Mouse (Mus musculus): ENCODE measurements around the gene Fbln1.

Gene Fbln1

DNA sequence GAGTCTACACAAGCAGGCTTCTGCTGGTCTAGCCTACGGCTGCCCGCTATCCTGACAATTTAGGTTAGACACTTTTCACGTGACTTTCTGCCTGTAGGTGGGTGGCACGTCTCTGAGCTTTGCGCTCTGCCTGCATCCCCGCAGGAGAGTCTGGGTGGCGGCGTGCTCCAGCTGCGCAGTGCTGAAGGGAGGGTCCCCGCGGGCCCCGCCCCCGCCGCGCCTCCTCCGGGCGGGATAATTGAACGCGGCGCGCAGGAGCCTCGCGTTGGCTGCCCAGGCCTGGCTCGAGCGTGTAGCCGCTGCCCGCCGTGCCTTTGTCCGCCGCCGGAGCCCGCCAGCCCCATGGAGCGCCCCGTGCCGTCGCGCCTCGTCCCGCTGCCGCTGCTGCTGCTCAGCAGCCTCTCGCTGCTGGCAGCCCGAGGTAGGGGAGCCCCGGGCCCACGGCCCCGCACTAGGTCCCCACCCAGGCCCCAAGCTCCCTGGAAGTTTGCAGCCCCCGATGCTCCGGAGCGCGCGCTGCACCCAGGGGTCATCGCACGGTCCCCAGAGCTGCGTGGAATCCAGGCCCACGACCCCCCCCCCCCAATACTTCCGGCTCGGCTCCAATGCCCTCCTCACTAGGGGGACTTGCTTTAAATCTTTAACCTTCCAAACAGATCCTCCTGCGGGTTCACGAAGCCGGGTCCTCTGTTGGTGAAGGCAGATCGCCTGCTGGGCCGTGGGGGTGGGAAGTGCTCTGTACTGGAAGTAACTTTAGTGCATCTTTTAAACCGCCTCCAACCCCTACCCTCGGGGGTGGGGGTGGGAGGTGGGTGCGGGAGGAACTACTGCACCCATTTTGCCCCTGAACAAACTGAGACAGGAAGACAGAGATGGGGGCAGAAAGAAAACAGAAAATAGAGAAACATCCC lies at the start of gene Fbln1:
Fbln1 (plus strand) TSS at position 158 of the 911 bp plus-strand sequence.
- DNase-seq (ENCODE audit: low read depth, low spot score): peak; percentile 84

- DNase-seq (ENCODE audit: low read depth, low spot score): no peak
These were observed 49.6 kb upstream of the Fbln1 start for GRCm38 (mm10) chr15:85156198-85156597.

DNA sequence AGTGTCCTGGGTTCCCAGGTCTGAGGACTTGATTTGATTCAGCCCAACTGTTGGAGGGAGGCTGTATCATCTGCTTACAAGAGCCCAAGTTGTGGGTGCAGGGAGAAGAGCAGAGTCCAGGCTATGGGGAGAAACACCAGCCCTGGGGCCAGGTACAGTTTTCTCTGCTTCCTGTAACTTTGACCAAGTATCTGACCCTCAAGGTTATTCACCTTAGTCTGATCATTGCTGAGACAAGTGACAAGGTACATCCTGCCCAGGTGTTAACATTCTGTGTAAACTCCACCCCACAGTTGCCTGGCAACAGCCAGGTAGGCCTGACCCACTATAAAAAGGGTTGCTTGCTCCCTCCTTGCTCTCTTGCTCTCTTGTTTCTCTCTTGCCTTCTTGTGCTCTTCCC lies 44.3 kb upstream of the Fbln1 start:
- DNase-seq (ENCODE audit: low read depth, low spot score): no peak

DNA sequence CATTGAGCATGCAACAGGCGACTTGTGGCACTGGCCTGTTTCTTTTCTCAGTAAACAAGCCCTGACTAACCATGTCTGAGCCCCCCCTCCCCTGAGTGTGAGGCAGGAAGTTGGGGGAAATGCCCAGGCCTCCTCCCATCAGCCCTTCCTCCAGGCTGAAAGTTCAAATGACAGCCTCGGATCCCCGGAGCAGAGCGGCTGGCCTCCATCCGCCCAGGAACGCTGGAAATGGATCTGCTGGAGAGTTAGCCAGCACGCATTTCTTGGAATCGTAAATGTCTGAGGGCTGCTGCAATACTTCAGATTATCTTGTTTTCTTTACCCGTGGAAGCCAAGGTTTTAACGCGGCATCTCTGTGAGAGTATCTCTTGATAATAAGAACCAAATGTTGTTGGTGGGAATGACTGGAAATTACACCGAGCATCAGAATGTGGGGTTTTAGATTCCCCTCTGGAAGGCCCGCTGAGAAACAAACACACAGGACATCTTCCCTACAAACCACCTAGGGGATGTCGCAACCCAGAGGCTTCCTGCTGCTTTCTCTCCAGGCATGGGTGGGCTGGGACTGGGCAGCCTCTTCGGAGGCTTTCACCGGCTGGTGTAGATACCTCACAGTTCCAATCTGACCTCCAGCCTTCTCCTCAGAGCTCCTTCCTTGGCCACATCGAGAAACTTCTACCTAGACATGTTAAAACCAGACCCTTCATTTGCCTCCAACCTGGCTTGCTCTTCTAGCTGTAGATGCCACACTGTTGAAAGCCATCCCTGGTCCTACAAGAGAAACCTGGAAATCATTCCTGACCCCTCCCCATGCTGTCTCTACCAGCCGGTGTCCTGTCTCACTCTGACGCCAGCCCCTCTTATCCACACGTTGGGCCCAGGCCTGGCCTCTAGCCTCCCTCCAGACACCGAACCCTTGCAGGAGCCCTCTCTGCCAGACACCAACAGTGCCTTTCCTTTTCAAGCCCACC lies 42.8 kb upstream of the Fbln1 start:
- DNase-seq (ENCODE audit: low read depth, low spot score): no peak

DNA sequence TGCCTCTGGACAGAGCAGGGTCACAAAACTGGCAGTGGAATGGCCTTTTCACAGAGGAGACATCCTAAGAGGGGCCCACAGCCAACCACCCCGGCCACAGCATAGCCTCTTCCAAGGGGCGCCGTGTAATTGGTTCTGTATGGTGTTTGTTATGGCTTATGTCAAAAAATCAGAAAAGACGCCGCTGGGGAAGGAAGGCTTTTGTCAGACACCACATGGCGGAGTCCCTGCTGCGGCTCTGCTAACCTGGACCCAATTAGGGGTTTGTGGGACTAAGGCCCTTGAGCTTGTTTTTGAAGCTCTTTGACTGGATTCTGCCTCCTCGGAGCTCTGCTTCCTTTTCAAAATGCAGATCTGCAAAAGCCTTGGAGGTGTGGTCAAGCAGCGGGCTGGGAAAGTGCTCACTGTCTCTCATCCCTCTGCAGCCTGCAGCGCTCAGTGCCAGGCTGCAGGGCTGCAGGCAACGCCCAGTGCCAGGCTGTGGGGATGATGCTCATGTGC lies 39.3 kb upstream of the Fbln1 start:
- peak; percentile 88 for DNase-seq (ENCODE audit: low read depth, low spot score)

DNA sequence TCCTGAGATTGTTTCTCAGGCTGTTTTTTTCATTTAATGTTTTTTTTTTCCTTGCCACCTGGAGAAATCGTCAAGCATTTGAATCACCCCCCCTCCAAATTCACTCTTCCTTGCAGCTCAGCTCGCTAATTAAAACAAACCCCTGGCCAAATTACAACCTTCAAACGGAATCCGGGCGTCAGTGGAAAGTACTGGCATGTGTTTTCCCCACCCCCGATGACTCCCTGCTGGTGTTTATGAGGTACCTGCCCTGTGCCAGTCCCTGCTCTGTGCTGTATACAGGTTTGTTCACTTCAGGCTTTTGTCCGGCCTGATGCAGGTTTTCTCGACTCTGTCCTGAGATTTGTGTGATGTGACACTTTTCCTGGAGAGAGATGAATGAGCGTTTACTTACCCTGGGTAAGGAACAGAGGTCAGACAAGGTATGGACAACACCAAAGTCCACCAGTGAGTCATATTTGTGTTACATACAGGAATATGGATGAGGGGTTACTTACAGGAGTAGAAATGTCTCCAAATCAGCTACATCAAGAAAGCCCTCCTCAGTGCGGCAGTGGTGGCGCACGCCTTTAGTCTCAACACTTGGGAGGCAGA lies 38.6 kb upstream of the Fbln1 start:
- DNase-seq (ENCODE audit: low read depth, low spot score): peak; percentile 82

DNA sequence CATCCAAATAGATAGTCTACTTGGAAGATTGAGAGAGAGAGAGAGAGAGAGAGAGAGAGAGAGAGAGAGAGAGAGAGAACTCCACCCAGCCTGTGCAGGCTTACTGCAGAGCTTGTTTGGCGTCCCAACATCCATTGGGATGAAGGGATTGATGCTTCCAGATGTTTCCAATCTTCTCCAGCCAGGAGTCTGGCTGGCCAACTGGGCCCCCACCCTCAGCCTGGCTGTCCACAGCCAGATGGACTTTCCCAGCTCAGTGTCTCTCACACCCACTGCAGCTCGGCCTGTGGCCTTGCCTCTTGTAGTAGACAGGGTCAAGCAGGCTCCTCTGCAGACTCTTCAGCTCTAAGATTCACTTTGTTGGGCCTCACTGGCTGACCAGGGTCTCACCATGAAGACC lies 33.7 kb upstream of the Fbln1 start:
- DNase-seq (ENCODE audit: low read depth, low spot score): no peak

GRCm38 (mm10) chr15:85173425-85173824 lies 32.3 kb upstream of the Fbln1 start:
- no peak for DNase-seq (ENCODE audit: low read depth, low spot score)

- DNase-seq (ENCODE audit: low read depth, low spot score): no peak
These were observed 31.7 kb upstream of the Fbln1 start for GRCm38 (mm10) chr15:85174060-85174459.

GRCm38 (mm10) chr15:85177576-85177975 lies 28.2 kb upstream of the Fbln1 start:
- peak; percentile 99 for DNase-seq (ENCODE audit: low read depth, low spot score)

DNA sequence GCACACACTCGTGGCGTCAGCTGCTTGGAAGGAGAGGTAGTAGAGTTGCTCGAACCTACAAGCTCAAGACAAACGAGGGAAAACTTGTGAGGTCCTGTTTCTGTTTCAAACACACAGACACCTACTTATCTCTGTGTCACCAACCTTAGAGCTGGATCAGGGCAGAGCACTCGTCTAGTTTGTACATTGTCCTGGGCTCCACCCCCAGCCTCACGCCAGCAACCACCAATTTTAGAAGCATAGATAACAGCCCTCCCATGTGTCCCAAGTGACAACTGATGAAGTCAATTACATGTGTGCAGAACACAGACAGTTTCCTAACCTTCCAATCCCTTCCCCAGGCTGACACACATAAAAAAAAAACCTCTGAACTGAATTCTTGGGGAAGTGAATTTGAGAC lies 27.6 kb upstream of the Fbln1 start:
- DNase-seq (ENCODE audit: low read depth, low spot score): no peak

DNA sequence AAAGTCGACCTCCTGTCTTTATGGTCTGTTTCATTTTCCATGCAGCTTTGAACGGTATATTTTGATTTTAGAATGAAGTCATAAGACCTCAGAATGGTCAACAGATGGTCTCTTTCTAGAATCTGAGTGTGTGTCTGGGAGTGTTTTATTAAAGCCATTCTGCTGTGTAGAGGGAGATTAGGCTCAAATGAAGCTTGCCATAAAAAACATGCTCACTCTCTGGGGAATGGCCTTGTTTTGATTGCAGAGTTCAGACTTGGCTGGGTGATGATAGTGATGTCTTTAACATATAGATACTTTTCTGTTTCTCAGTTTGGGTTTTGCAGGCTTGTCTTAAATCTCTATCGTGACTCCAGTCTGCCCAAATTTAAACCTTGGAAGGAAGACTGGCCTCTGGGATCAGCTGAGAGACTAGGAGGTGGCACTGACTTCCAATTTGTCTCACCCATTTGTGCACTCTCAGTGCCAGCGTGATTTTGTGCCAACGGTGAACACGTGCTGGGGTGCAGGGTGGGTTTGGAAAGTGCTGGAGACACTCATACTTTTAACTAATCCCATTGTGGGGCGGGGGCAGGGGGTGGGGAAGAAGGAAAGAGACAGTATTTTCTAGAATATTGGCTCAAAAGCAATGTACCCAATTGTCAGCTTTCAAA lies 26.1 kb upstream of the Fbln1 start:
- DNase-seq (ENCODE audit: low read depth, low spot score): no peak

- DNase-seq (ENCODE audit: low read depth, low spot score): no peak
These were observed 25.4 kb upstream of the Fbln1 start for GRCm38 (mm10) chr15:85180368-85180767.

GRCm38 (mm10) chr15:85182063-85182462 lies 23.7 kb upstream of the Fbln1 start:
- no peak for DNase-seq (ENCODE audit: low read depth, low spot score)

DNA sequence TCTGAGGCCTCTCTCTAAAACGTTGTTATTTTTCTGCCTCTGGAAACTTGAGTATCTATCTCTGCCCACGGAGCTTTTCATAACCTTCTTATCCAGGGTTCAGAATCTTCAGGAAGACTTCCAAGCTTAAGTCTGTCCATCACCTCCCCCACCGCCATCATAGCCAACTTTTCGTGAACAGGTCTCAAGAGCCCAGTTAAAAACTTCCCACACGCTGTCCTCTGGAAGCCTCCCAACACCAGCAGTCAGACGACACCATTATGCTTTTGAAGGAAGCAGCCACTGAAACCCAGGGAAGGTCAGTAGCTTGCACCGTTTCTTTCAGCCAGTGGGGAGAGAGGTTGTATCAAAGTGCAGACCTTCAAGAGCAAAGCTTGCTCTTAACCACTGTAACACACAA lies 18.8 kb upstream of the Fbln1 start:
- DNase-seq (ENCODE audit: low read depth, low spot score): no peak

DNA sequence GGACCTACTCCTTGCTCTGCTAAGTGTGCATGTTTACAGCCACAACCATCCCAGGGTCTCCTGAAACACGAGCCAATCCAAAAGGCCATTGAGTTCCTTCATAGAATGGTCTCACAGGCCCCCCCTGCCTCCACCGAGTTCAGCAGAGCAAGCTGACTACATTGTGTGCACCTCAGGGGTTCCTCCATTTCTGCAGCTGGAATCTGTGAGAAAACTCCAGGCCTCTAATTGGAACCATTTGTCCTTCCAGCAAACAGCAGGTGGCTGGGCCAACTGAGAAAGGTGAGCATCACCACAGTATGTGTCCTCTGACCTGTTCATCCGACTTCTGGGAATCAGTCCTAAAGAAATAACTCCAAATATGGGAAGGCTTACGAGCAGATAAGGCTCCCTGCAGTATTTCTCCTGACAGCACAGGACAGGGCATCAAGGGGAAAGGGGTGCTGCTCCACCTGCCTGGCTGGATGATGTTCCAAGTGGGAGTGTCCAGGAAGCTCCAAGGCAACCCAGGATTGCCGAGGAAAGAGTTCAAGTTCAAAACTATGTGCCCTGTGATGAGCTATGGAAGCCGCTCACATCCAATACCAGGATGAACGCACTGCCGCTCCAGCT lies 17.5 kb upstream of the Fbln1 start:
- no peak for DNase-seq (ENCODE audit: low read depth, low spot score)

GRCm38 (mm10) chr15:85200446-85201289 lies 5.1 kb upstream of the Fbln1 start:
- DNase-seq (ENCODE audit: low read depth, low spot score): no peak

DNA sequence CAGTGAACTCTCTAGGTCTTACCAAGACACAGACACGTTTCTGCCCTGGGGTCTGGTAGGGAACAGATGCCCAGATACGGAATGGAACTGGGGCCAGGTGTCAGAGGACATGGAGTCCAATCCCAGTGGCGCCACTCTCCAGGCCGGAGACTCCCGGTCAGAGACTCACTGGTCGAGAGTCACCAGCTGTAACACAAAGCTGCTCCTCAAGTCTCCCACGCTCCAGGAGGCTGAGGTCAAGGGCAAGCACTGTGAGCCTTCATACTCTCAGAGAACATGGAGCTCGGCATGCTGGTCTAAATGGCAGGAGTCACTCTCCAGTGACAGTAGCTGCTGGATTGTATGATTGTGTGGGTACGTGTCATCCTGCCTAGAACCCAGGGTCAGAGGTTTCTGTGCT lies 3.5 kb upstream of the Fbln1 start:
- DNase-seq (ENCODE audit: low read depth, low spot score): no peak

- DNase-seq (ENCODE audit: low read depth, low spot score): no peak
These were observed 3.0 kb upstream of the Fbln1 start for GRCm38 (mm10) chr15:85202787-85203186.

- no peak for DNase-seq (ENCODE audit: low read depth, low spot score)
These were observed 1.4 kb upstream of the Fbln1 start for GRCm38 (mm10) chr15:85204383-85204782.
